Mouse (Mus musculus): ENCODE data around the gene Fyn. TPM values are rescaled to one million over a fixed set of nuclear protein-coding genes. Genes with fewer than 3 reads are reported as not detected.

The Fyn gene
- total and polyA plus RNA-seq, 2 experiments: 4.4 to 5.6 TPM

DNA sequence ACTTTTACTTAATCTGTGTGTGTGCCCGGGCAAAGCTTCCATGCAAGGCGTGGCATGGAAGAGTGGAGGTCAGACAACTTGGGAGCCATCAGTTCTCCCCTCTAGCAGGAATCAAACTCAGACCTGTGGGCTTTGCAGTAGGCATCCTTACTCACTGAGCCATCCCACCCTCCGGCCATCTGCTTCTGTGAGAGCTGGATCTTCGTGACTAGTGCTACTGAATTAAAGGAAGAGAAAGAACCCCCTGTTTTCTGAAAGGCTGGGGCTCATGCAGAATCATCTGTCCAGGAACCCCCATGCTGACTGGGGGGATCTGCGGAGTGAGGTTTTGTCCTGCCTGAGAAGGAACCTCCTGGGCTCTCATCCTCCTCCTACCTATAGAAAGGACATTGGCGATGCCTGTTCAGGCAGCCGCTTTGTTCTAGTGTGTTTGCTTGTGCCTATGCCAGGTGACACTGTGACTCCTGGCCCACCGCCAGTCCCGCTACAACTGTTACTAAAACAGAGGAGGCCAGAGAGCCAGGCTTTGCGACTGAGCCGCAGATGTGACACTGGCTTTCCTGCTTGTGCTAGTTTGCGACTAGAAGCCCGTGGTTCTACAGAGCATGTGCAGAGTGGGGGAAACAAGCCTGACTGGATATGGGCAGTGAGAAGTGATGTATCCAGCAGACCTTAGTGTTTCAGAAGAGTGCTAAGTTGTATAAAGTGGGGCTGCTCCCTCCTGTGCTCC is 133.5 kb downstream of the Fyn start:
- Histone ChIP-seq H3K4me1 (ENCODE audit: control insufficient read depth, insufficient read depth, low read length) (peaks cover 2% of the 10 kb centered on the region), H3K4me3 (ENCODE audit: insufficient read depth, low read depth, low read length) (no peak overlapping the region), H3K27me3 (ENCODE audit: control insufficient read depth, insufficient read depth, low read length) (no peaks in the 10 kb centered on the region), H3K36me3 (ENCODE audit: control insufficient read depth, insufficient read depth, low read length) (no peaks in the 10 kb centered on the region), H3K27ac (replicated peaks; ENCODE audit: insufficient read depth, low read depth, low read length) (no peak overlapping the region), H3K9ac (ENCODE audit: low read depth, low read length) (no peak overlapping the region), H3K79me2 (ENCODE audit: control insufficient read depth, insufficient read depth, low read length) (no peaks in the 10 kb centered on the region)
- DNase-seq (ENCODE audit: extremely low read depth, low read depth, low spot score): peak; percentile 66
- 38% methylated on average over 13 of the region's 13 CpGs for WGBS
- no peak for TF ChIP-seq POLR2A (IDR thresholded peaks at IDR 0.05; ENCODE audit: extremely low read depth, insufficient read depth, low read length)

DNA sequence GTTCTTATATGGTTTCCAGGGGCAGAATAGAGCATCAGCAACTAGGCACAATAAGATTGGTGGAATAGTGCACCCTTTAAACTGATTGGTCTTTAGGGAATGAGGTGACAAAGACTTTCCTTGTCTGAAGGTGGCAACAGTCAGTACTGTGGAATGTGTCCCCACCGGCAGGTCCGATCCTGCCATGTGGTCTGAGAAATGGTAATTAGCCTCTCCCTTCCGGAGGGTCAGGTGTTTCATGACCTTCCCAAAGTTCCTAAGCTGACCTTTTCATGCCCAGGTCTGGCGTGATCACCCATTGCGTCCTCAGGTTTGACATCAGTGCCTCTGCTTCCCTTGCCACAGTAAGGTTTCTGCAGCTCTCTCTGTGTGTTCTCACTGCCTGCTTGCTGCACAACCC is 134.7 kb downstream of the Fyn start:
- no peak overlapping the region for H3K9ac ChIP-seq (ENCODE audit: low read depth, low read length)
- no peak for DNase-seq (ENCODE audit: extremely low read depth, low read depth, low spot score)
- no peak overlapping the region for H3K4me3 ChIP-seq (ENCODE audit: insufficient read depth, low read depth, low read length)
- peaks cover 5% of the 10 kb centered on the region; the same call in 1 of the 2 replicates for H3K79me2 ChIP-seq (ENCODE audit: control insufficient read depth, insufficient read depth, low read length)
- no peak overlapping the region for H3K27ac ChIP-seq (replicated peaks; ENCODE audit: insufficient read depth, low read depth, low read length)
- TF ChIP-seq CTCF (IDR thresholded peaks at IDR 0.05; ENCODE audit: low read depth, low read length): no peak
- TF ChIP-seq POLR2A (IDR thresholded peaks at IDR 0.05; ENCODE audit: extremely low read depth, insufficient read depth, low read length): no peak
- H3K4me1 ChIP-seq (ENCODE audit: control insufficient read depth, insufficient read depth, low read length): peaks cover 2% of the 10 kb centered on the region
- H3K27me3 ChIP-seq (ENCODE audit: control insufficient read depth, insufficient read depth, low read length): no peaks in the 10 kb centered on the region
- no peaks in the 10 kb centered on the region for H3K36me3 ChIP-seq (ENCODE audit: control insufficient read depth, insufficient read depth, low read length)
- 93% methylated on average over 5 of the region's 5 CpGs for WGBS

- TF ChIP-seq POLR2A (IDR thresholded peaks at IDR 0.05; ENCODE audit: extremely low read depth, insufficient read depth, low read length) (no peak), CTCF (IDR thresholded peaks at IDR 0.05; ENCODE audit: low read depth, low read length) (no peak)
- DNase-seq (ENCODE audit: extremely low read depth, low read depth, low spot score): no peak
- Histone ChIP-seq H3K79me2 (ENCODE audit: control insufficient read depth, insufficient read depth, low read length) (peaks cover 5% of the 10 kb centered on the region; the same call in 1 of the 2 replicates), H3K36me3 (ENCODE audit: control insufficient read depth, insufficient read depth, low read length) (no peaks in the 10 kb centered on the region), H3K27me3 (ENCODE audit: control insufficient read depth, insufficient read depth, low read length) (no peaks in the 10 kb centered on the region), H3K27ac (replicated peaks; ENCODE audit: insufficient read depth, low read depth, low read length) (no peak overlapping the region), H3K4me1 (ENCODE audit: control insufficient read depth, insufficient read depth, low read length) (peaks cover 2% of the 10 kb centered on the region), H3K4me3 (ENCODE audit: insufficient read depth, low read depth, low read length) (no peak overlapping the region), H3K9ac (ENCODE audit: low read depth, low read length) (no peak overlapping the region)
- WGBS: 70% methylated on average over 9 of the region's 9 CpGs
These were observed 136.4 kb downstream of the Fyn start for GRCm38 (mm10) chr10:39505007-39505406.

- Histone ChIP-seq H3K27me3 (ENCODE audit: control insufficient read depth, insufficient read depth, low read length) (no peaks in the 10 kb centered on the region), H3K9ac (ENCODE audit: low read depth, low read length) (no peak overlapping the region), H3K36me3 (ENCODE audit: control insufficient read depth, insufficient read depth, low read length) (no peaks in the 10 kb centered on the region), H3K4me1 (ENCODE audit: control insufficient read depth, insufficient read depth, low read length) (peaks cover 2% of the 10 kb centered on the region), H3K79me2 (ENCODE audit: control insufficient read depth, insufficient read depth, low read length) (peaks cover 5% of the 10 kb centered on the region; the same call in 1 of the 2 replicates), H3K27ac (replicated peaks; ENCODE audit: insufficient read depth, low read depth, low read length) (no peak overlapping the region), H3K4me3 (ENCODE audit: insufficient read depth, low read depth, low read length) (no peak overlapping the region)
- no peak for DNase-seq (ENCODE audit: extremely low read depth, low read depth, low spot score)
- 91% methylated on average over 7 of the region's 7 CpGs for WGBS
- TF ChIP-seq POLR2A (IDR thresholded peaks at IDR 0.05; ENCODE audit: extremely low read depth, insufficient read depth, low read length): no peak
- no peak for TF ChIP-seq CTCF (IDR thresholded peaks at IDR 0.05; ENCODE audit: low read depth, low read length)
These were observed 137.0 kb downstream of the Fyn start for GRCm38 (mm10) chr10:39505621-39506020.

DNA sequence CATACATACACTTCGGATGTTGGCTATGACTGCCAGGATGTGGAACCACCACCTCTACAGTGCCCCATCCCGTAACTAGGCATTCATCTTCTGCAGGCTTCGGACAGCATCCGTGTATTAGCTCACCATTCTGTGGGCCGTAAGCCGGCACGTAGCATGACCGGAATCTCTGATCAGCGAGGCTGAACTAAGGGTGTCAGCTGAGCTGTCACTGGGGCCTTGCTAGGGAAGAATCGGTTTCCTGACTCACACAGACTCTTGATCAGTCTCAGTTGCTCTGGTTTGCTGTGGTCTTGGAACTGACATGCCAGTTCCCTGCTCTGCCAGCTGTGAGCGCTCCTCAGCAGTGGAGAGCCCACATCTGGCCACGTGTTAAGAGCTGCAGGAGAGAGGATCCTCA is 137.7 kb downstream of the Fyn start:
- Histone ChIP-seq H3K4me1 (ENCODE audit: control insufficient read depth, insufficient read depth, low read length) (peaks cover 2% of the 10 kb centered on the region), H3K36me3 (ENCODE audit: control insufficient read depth, insufficient read depth, low read length) (no peaks in the 10 kb centered on the region), H3K27ac (replicated peaks; ENCODE audit: insufficient read depth, low read depth, low read length) (no peak overlapping the region), H3K79me2 (ENCODE audit: control insufficient read depth, insufficient read depth, low read length) (peaks cover 5% of the 10 kb centered on the region; the same call in 1 of the 2 replicates), H3K27me3 (ENCODE audit: control insufficient read depth, insufficient read depth, low read length) (no peaks in the 10 kb centered on the region), H3K9ac (ENCODE audit: low read depth, low read length) (no peak overlapping the region), H3K4me3 (ENCODE audit: insufficient read depth, low read depth, low read length) (no peak overlapping the region)
- 81% methylated on average over 12 of the region's 12 CpGs for WGBS
- TF ChIP-seq CTCF (IDR thresholded peaks at IDR 0.05; ENCODE audit: low read depth, low read length) (no peak), POLR2A (IDR thresholded peaks at IDR 0.05; ENCODE audit: extremely low read depth, insufficient read depth, low read length) (no peak)
- no peak for DNase-seq (ENCODE audit: extremely low read depth, low read depth, low spot score)

- no peak overlapping the region for H3K4me3 ChIP-seq (ENCODE audit: insufficient read depth, low read depth, low read length)
- no peak for DNase-seq (ENCODE audit: extremely low read depth, low read depth, low spot score)
- 79% methylated on average over 7 of the region's 7 CpGs for WGBS
These were observed 138.2 kb downstream of the Fyn start for GRCm38 (mm10) chr10:39506831-39507230.

More at GRCm38 (mm10) chr10:39506831-39507230, 138.2 kb downstream of the Fyn start:
- Histone ChIP-seq H3K27ac (replicated peaks; ENCODE audit: insufficient read depth, low read depth, low read length) (no peak overlapping the region), H3K36me3 (ENCODE audit: control insufficient read depth, insufficient read depth, low read length) (no peaks in the 10 kb centered on the region), H3K9ac (ENCODE audit: low read depth, low read length) (no peak overlapping the region), H3K27me3 (ENCODE audit: control insufficient read depth, insufficient read depth, low read length) (no peaks in the 10 kb centered on the region), H3K79me2 (ENCODE audit: control insufficient read depth, insufficient read depth, low read length) (peaks cover 5% of the 10 kb centered on the region), H3K4me1 (ENCODE audit: control insufficient read depth, insufficient read depth, low read length) (peaks cover 2% of the 10 kb centered on the region)
- TF ChIP-seq POLR2A (IDR thresholded peaks at IDR 0.05; ENCODE audit: extremely low read depth, insufficient read depth, low read length) (no peak), CTCF (IDR thresholded peaks at IDR 0.05; ENCODE audit: low read depth, low read length) (no peak)
